Mouse (Mus musculus): ENCODE measurements around the gene Mrpl23. TPM values are rescaled to one million over a fixed set of nuclear protein-coding genes. Genes with fewer than 3 reads are reported as not detected.

Mrpl23 gene
- total and polyA plus RNA-seq, 2 experiments from 2014 or later: 25.5 to 69.3 TPM

- H3K9ac ChIP-seq (replicated peaks; ENCODE audit: low read length): no peak overlapping the region
- DNase-seq (ENCODE audit: low spot score): no peak
- H3K4me2 ChIP-seq (ENCODE audit: low read depth, low read length): no peak overlapping the region
- WGBS: 5% methylated on average over 1 of the region's 1 CpGs
- peaks cover 8% of the 10 kb centered on the region; the same call in 1 of the 2 replicates for H3K4me1 ChIP-seq (ENCODE audit: insufficient read depth, low read length)
- H3K36me3 ChIP-seq (ENCODE audit: insufficient read depth, low read length): no peaks in the 10 kb centered on the region
- H3K4me3 ChIP-seq (ENCODE audit: low read length): no peak overlapping the region
- H3K27me3 ChIP-seq (ENCODE audit: insufficient read depth, low read length): no peaks in the 10 kb centered on the region
- ATAC-seq: no peak; the same call in 1 of the 2 replicates
- H3K9me3 ChIP-seq (ENCODE audit: low read length): no peaks in the 10 kb centered on the region
- no peak for TF ChIP-seq CTCF (IDR thresholded peaks at IDR 0.05; ENCODE audit: low read depth)
- H3K27ac ChIP-seq: no peak overlapping the region
These were observed 22.1 kb downstream of the Mrpl23 start for GRCm38 (mm10) chr7:142554625-142555024.

DNA sequence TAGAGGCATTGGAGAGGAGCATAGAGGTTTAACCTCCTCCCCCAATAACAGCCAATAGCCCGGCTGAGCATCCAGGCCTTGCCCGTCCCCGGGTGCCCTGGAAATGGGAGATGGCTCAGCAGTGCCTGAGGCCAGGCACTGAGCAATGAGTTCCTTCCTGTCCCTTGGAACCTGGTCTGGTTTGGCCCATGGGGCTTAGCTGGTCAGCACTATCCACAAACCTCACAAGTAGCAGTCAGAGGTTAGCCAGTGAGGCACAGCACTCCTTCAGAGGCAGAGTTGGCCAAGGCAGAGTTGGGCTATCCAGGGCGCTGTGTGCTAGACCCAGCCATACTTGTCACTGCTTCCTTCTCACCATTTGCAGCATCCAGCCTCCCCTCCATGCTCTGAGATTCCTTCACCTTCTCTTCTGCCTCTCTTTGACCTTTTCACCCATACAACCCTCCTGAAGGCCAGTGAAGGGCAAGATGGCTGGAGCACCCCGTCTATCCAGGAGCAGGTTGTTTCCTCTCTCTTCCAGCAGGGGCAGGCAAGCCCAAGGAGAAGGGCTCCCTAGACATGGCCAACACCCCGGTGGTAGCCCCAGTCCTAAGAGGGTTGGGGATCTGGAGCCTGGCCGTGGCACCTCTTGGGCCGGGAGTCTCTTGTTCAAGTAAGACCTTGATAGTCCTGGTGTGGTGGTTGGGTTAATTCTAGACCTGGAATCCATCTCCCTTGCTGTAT, 23.0 kb downstream of the Mrpl23 start:
- 87% methylated on average over 8 of the region's 8 CpGs for WGBS
- no peak overlapping the region for H3K4me3 ChIP-seq (ENCODE audit: low read length)
- ATAC-seq (no peak), DNase-seq (ENCODE audit: low spot score) (no peak)
- peaks cover 8% of the 10 kb centered on the region; the same call in 1 of the 2 replicates for H3K4me1 ChIP-seq (ENCODE audit: insufficient read depth, low read length)
- H3K4me2 ChIP-seq (ENCODE audit: low read depth, low read length): no peak overlapping the region
- no peaks in the 10 kb centered on the region for H3K36me3 ChIP-seq (ENCODE audit: insufficient read depth, low read length)
- 0 out of 2 replicates have a peak, but pooled peaks have one; percentile 5 for TF ChIP-seq CTCF (IDR thresholded peaks at IDR 0.05; ENCODE audit: low read depth)
- no peak overlapping the region for H3K27ac ChIP-seq
- H3K27me3 ChIP-seq (ENCODE audit: insufficient read depth, low read length): no peaks in the 10 kb centered on the region
- H3K9ac ChIP-seq (replicated peaks; ENCODE audit: low read length): no peak overlapping the region
- H3K9me3 ChIP-seq (ENCODE audit: low read length): no peaks in the 10 kb centered on the region

GRCm38 (mm10) chr7:142556089-142556476, 23.6 kb downstream of the Mrpl23 start:
- Histone ChIP-seq H3K4me3 (ENCODE audit: low read length) (no peak overlapping the region), H3K9ac (replicated peaks; ENCODE audit: low read length) (no peak overlapping the region), H3K9me3 (ENCODE audit: low read length) (no peaks in the 10 kb centered on the region), H3K4me1 (ENCODE audit: insufficient read depth, low read length) (peaks cover 8% of the 10 kb centered on the region; the same call in 1 of the 2 replicates), H3K27me3 (ENCODE audit: insufficient read depth, low read length) (no peaks in the 10 kb centered on the region), H3K36me3 (ENCODE audit: insufficient read depth, low read length) (no peaks in the 10 kb centered on the region), H3K27ac (no peak overlapping the region), H3K4me2 (ENCODE audit: low read depth, low read length) (no peak overlapping the region)
- DNase-seq (ENCODE audit: low spot score) (no peak), ATAC-seq (no peak)
- no peak for TF ChIP-seq CTCF (IDR thresholded peaks at IDR 0.05; ENCODE audit: low read depth)
- WGBS: 100% methylated on average over 2 of the region's 2 CpGs

DNA sequence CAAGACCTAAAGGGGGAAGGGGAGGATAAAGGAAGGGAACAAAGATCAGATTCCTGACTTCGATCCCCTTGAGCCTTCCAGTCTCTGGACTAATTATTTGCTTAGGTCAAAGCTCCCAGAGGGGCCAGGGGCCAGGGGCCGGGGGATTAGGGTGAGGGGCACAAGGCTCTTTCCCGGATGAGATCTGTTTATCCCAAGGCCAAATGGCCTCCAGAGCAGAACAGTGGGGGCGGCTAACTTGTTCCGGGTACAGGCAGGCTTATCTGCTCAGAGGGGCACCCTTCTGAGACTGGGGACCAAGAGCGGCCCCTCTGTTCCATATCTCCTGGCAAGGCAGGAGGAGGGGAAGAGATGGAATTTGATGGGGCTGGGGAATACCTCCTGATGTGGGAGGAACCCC, 25.2 kb downstream of the Mrpl23 start:
- no peak for TF ChIP-seq CTCF (IDR thresholded peaks at IDR 0.05; ENCODE audit: low read depth)
- Histone ChIP-seq H3K4me1 (ENCODE audit: insufficient read depth, low read length) (peaks cover 10% of the 10 kb centered on the region; the same call in 1 of the 2 replicates), H3K27me3 (ENCODE audit: insufficient read depth, low read length) (no peaks in the 10 kb centered on the region), H3K4me3 (ENCODE audit: low read length) (no peak overlapping the region), H3K4me2 (ENCODE audit: low read depth, low read length) (no peak overlapping the region), H3K27ac (no peak overlapping the region), H3K9me3 (ENCODE audit: low read length) (no peaks in the 10 kb centered on the region), H3K9ac (replicated peaks; ENCODE audit: low read length) (no peak overlapping the region), H3K36me3 (ENCODE audit: insufficient read depth, low read length) (no peaks in the 10 kb centered on the region)
- no peak for DNase-seq (ENCODE audit: low spot score)
- no peak for ATAC-seq
- WGBS: 65% methylated on average over 6 of the region's 6 CpGs

- H3K4me3 ChIP-seq (ENCODE audit: low read length): no peak overlapping the region
- no peak overlapping the region for H3K9ac ChIP-seq (replicated peaks; ENCODE audit: low read length)
- H3K4me2 ChIP-seq (ENCODE audit: low read depth, low read length): no peak overlapping the region
- H3K27me3 ChIP-seq (ENCODE audit: insufficient read depth, low read length): no peaks in the 10 kb centered on the region
- no peak for TF ChIP-seq CTCF (IDR thresholded peaks at IDR 0.05; ENCODE audit: low read depth)
- H3K9me3 ChIP-seq (ENCODE audit: low read length): no peaks in the 10 kb centered on the region
- no peaks in the 10 kb centered on the region for H3K36me3 ChIP-seq (ENCODE audit: insufficient read depth, low read length)
- H3K27ac ChIP-seq: no peak overlapping the region
- DNase-seq (ENCODE audit: low spot score) (no peak), ATAC-seq (no peak)
- WGBS: 96% methylated on average over 9 of the region's 9 CpGs
- peaks cover 11% of the 10 kb centered on the region; the same call in 1 of the 2 replicates for H3K4me1 ChIP-seq (ENCODE audit: insufficient read depth, low read length)
These were observed 26.1 kb downstream of the Mrpl23 start for GRCm38 (mm10) chr7:142558511-142559146.

- no peak overlapping the region for H3K9ac ChIP-seq (replicated peaks; ENCODE audit: low read length)
- H3K4me3 ChIP-seq (ENCODE audit: low read length): no peak overlapping the region
- peaks cover 3% of the 10 kb centered on the region; the same call in 1 of the 2 replicates for H3K4me1 ChIP-seq (ENCODE audit: insufficient read depth, low read length)
- no peaks in the 10 kb centered on the region for H3K36me3 ChIP-seq (ENCODE audit: insufficient read depth, low read length)
- ATAC-seq (no peak), DNase-seq (ENCODE audit: low spot score) (no peak)
- H3K27me3 ChIP-seq (ENCODE audit: insufficient read depth, low read length): no peaks in the 10 kb centered on the region
- TF ChIP-seq CTCF (IDR thresholded peaks at IDR 0.05; ENCODE audit: low read depth): no peak
- no peaks in the 10 kb centered on the region for H3K9me3 ChIP-seq (ENCODE audit: low read length)
- 88% methylated on average over 5 of the region's 5 CpGs for WGBS
- H3K4me2 ChIP-seq (ENCODE audit: low read depth, low read length): no peak overlapping the region
- no peak overlapping the region for H3K27ac ChIP-seq
These were observed 27.2 kb downstream of the Mrpl23 start for GRCm38 (mm10) chr7:142559651-142560175.

All from hindbrain, postnatal 0 days (tissue).